Mouse (Mus musculus) forebrain, embryonic 13.5 days (tissue): ENCODE measurements around the gene Parg. TPM values are rescaled to one million over a fixed set of nuclear protein-coding genes. Genes with fewer than 3 reads are reported as not detected.

Experiments
- ATAC-seq: fragments of 200-750 bp; cut with Nextera tagmentation; 2 replicates; pipeline ENCODE4 v1.8.0; 2017
- H3K27ac ChIP-seq: fragments of 300-500 bp; sonication (generic); 2 replicates; pipeline ENCODE4 v1.5.1; 2015; ENCODE audit warnings: inconsistent platforms, mild to moderate bottlenecking, moderate library complexity
- H3K27me3 ChIP-seq: fragments of 300-500 bp; sonication (generic); 2 replicates; pipeline ENCODE4 v1.6.1; 2015; ENCODE audit warnings: mild to moderate bottlenecking, inconsistent platforms
- H3K36me3 ChIP-seq: fragments of 300-500 bp; sonication (generic); 2 replicates; pipeline ENCODE4 v1.6.1; 2015; ENCODE audit warnings: mild to moderate bottlenecking, inconsistent platforms; ENCODE audit not compliant: poor library complexity, severe bottlenecking
- H3K4me1 ChIP-seq: fragments of 300-500 bp; sonication (generic); 2 replicates; pipeline ENCODE4 v1.6.1; 2015; ENCODE audit warnings: inconsistent platforms
- H3K4me2 ChIP-seq: fragments of 300-500 bp; sonication (generic); 2 replicates; pipeline ENCODE4 v1.6.1; 2015; ENCODE audit warnings: inconsistent platforms, mild to moderate bottlenecking, moderate library complexity
- H3K4me3 ChIP-seq: fragments of 300-500 bp; sonication (generic); 2 replicates; pipeline ENCODE4 v1.5.1; 2015; ENCODE audit warnings: mild to moderate bottlenecking, inconsistent platforms
- H3K9ac ChIP-seq: fragments of 300-500 bp; sonication (generic); 2 replicates; pipeline ENCODE4 v1.6.1; 2015; ENCODE audit warnings: mild to moderate bottlenecking, inconsistent platforms
- H3K9me3 ChIP-seq: fragments of 300-500 bp; sonication (generic); replicated peaks from 2 replicates; pipeline ENCODE4 v1.6.1; 2016; ENCODE audit warnings: inconsistent platforms
- WGBS: fragments of 180-500 bp; shearing (Covaris S2); methylation state at CpG from one replicate; pipeline ENCODE4 v1.1.7; 2015; 5-methylcytosine and 5-hydroxymethylcytosine counted together
- polyA plus RNA-seq: library from polyadenylated mRNA; unstranded; fragments of >200 nt; fragmentation: Nextera tagmentation; extraction: Ambion mirVana; gene quantifications from 2 replicates; pipeline ENCODE4 v1.2.1, GENCODE M21; 2015

The Parg gene
- polyA plus RNA-seq, 1 experiment from 2014 or later: 36.6 TPM

DNA sequence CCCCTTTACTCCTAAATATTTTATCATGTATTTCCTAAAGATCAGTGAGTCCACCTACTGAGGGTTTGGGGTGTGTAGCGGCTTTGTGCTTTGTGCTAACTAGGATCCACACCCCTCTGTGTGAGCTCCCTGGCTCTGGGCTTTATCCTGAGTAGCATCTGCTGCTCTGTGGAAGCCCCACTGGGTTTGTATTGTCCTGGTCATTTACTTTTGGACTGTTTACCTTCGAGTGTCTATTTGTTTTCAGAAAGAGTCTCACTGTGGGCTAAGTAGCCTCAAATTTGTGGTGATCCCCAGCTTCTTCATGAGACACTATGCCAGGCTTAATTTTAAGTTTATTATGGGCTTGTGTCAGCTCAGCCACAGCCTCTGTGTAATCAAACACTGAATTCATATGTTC lies 67.2 kb downstream of the Parg start:
- Histone ChIP-seq H3K9me3 (no peaks in the 10 kb centered on the region), H3K27me3 (no peaks in the 10 kb centered on the region), H3K9ac (no peak overlapping the region), H3K4me2 (no peak overlapping the region), H3K27ac (no peak overlapping the region), H3K36me3 (peaks cover 19% of the 10 kb centered on the region), H3K4me3 (no peak overlapping the region), H3K4me1 (no peaks in the 10 kb centered on the region)
- WGBS: 46% methylated on average over 2 of the region's 2 CpGs
- no peak for ATAC-seq

DNA sequence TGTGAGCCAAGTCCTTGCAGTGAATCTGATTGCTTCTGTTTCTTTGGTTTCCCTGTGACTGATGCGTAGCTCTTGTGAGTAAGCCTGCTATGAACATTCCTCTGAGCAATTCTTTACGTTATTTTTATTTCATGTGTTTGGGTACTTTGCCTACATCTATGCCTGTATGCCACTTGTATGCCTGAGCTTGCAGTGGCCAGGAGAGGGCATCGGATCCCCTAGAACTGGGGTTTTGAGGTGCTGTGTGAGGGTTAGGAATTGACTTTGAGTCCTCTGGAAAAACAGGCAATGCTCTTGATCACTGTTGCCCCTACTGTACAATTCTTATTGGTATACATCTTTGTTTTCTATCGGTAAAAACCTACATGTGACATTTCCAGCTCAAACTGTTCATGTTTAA lies 67.8 kb downstream of the Parg start:
- Histone ChIP-seq H3K4me2 (no peak overlapping the region), H3K4me3 (no peak overlapping the region), H3K27me3 (no peaks in the 10 kb centered on the region), H3K9me3 (no peaks in the 10 kb centered on the region), H3K36me3 (peaks cover 16% of the 10 kb centered on the region), H3K27ac (no peak overlapping the region), H3K4me1 (no peaks in the 10 kb centered on the region), H3K9ac (no peak overlapping the region)
- ATAC-seq: no peak
- 88% methylated on average over 4 of the region's 4 CpGs for WGBS

DNA sequence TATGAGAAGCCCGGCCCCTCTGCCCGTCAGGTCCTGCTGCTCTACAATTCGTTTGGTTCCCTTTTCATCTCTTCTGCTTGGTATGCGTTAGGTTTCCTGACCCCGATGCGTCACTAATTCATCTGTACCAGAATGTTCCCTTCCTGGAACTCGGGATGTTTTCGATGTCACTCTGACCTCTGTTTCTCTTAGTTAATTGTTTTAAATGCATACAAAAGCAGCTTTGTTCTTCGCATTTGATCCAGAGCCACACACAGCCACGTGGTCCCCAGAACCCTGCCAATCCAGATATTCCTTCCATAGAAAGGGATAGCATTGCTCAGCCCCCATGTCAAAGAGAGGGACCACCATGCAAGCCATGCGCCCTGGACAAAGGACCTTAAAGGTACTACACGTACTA lies 99.9 kb downstream of the Parg start:
- Histone ChIP-seq H3K4me3 (no peak overlapping the region), H3K27ac (no peak overlapping the region), H3K4me1 (no peaks in the 10 kb centered on the region), H3K4me2 (no peak overlapping the region), H3K9me3 (no peaks in the 10 kb centered on the region), H3K36me3 (peaks cover 12% of the 10 kb centered on the region; the same call in 1 of the 2 replicates), H3K9ac (no peak overlapping the region), H3K27me3 (no peaks in the 10 kb centered on the region)
- 42% methylated on average over 12 of the region's 12 CpGs for WGBS
- no peak for ATAC-seq

DNA sequence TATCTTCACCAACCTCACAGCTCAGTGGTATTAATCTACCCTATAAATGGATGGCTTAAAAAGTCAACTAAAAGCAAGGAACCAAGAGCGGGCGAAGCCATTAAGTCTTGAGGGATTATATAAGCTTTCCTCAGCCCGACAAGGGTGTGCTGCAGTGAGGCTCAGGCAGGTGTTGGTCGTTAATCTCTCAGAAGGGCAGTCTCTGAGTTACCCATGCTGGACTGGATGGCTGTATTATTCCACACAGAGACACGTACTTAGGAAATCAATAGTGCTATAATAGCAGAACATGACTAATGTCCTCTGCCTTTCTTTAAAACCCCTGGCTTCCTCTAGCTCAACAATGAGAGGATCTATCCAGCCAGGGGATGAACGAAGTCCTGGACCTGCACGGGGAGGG lies 100.7 kb downstream of the Parg start:
- no peak for ATAC-seq
- Histone ChIP-seq H3K4me1 (no peaks in the 10 kb centered on the region), H3K4me3 (no peak overlapping the region), H3K36me3 (peaks cover 8% of the 10 kb centered on the region; the same call in 1 of the 2 replicates), H3K9ac (no peak overlapping the region), H3K27ac (no peak overlapping the region), H3K9me3 (no peaks in the 10 kb centered on the region), H3K27me3 (no peaks in the 10 kb centered on the region), H3K4me2 (no peak overlapping the region)
- 79% methylated on average over 7 of the region's 7 CpGs for WGBS

DNA sequence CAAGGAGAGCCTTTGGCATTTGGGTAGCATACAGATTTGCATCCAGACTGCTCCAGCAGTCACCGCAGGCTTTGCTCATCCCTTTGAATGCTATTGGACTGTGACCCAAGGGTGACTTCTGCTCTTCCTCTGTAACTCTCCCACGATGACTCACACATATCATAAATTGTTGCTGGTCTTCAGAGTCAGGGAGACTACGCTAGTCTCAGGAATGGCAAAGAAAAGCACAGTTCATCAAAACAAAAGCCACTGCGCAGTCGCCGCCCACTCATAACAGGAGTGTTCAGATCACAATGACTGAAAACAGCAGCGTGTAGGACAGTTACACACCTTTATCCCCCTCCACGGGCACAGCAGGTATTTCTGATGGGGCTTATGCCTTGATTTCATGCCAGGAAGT lies 103.2 kb downstream of the Parg start:
- Histone ChIP-seq H3K27ac (no peak overlapping the region), H3K9me3 (no peaks in the 10 kb centered on the region), H3K4me1 (no peaks in the 10 kb centered on the region), H3K4me2 (no peak overlapping the region), H3K27me3 (no peaks in the 10 kb centered on the region), H3K9ac (no peak overlapping the region), H3K36me3 (no peaks in the 10 kb centered on the region; the same call in 1 of the 2 replicates), H3K4me3 (no peak overlapping the region)
- WGBS: 94% methylated on average over 8 of the region's 8 CpGs
- ATAC-seq: no peak

DNA sequence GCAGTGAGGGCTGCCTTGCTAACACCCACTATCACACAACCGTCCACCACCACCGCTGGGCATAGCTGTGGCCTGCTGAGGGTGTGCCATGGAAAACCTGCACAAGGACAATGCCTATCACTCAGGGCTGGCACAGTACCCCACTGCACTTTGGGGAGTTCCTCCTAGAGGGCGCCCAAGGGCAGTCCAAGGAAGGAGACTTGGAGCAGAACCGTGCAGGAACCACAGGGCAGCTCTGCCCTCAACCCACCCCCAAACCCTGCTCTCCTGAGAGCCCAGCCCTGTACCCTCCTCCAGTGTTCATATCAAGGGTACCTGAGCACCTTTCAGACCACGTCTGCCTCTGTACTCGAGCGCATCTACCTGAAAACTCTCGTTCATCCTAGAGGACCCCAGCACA lies 108.1 kb downstream of the Parg start:
- 42% methylated on average over 8 of the region's 8 CpGs for WGBS
- Histone ChIP-seq H3K27me3 (no peaks in the 10 kb centered on the region), H3K27ac (no peak overlapping the region), H3K4me2 (no peak overlapping the region), H3K4me3 (no peak overlapping the region), H3K9ac (no peak overlapping the region), H3K4me1 (no peaks in the 10 kb centered on the region), H3K36me3 (no peaks in the 10 kb centered on the region), H3K9me3 (no peaks in the 10 kb centered on the region)
- no peak for ATAC-seq

DNA sequence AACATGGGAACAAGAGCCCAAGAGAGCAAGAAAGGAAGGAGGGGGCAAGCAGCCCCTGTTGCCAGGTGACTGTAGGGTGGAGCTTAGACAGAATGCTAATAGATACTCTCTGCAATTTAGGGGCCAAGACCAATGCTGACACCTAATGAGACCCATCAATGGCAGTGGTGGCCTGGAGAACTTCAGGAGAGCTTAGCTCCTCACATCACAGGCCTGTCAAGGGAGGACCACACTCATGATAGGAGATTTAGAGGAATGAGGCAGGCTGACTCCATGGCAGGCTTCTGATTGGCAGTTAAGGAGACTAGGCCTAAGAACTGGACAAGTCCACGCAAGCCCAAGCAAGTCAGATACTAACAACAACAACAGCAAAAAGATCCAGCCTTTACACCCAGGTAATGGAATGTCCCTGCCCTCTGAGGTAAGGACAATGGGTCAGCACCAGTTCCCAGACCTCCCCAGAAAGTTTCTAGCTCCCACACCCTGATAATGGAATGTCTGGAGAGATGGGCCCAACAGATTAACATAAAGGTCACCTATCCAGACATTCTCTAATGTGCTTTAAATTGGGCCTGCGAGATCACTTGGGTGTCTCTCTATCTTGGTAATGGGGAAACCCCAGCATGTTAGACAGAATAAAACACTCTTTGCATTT lies 109.8 kb downstream of the Parg start:
- H3K4me1 ChIP-seq: no peaks in the 10 kb centered on the region
- H3K4me3 ChIP-seq: no peak overlapping the region
- H3K4me2 ChIP-seq: no peak overlapping the region
- H3K9ac ChIP-seq: no peak overlapping the region
- no peak overlapping the region for H3K27ac ChIP-seq
- ATAC-seq: no peak
- 95% methylated on average over 2 of the region's 2 CpGs for WGBS
- H3K36me3 ChIP-seq: no peaks in the 10 kb centered on the region
- H3K27me3 ChIP-seq: no peaks in the 10 kb centered on the region
- H3K9me3 ChIP-seq: no peaks in the 10 kb centered on the region

DNA sequence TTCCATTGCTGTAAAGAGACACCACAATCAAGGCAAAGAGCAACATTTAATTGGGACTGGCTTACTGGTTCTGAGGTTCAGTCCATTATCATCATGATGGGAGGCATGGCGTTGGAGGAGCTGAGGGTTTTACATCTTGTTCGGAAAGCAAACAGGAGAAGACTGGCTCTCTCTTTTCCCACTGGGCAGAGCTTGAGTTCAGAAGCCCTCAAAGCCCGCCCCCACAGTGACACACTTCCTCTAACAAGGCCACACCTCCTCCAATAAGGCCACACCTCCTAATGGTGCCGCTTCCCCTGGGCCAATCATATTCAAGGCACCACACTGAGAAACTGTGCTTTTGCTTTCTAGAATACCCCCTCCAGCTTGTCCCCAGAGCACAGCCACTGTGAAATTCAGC lies 116.1 kb downstream of the Parg start:
- H3K4me3 ChIP-seq: no peak overlapping the region
- no peak overlapping the region; the same call in 1 of the 2 replicates for H3K4me2 ChIP-seq
- ATAC-seq: no peak

DNA sequence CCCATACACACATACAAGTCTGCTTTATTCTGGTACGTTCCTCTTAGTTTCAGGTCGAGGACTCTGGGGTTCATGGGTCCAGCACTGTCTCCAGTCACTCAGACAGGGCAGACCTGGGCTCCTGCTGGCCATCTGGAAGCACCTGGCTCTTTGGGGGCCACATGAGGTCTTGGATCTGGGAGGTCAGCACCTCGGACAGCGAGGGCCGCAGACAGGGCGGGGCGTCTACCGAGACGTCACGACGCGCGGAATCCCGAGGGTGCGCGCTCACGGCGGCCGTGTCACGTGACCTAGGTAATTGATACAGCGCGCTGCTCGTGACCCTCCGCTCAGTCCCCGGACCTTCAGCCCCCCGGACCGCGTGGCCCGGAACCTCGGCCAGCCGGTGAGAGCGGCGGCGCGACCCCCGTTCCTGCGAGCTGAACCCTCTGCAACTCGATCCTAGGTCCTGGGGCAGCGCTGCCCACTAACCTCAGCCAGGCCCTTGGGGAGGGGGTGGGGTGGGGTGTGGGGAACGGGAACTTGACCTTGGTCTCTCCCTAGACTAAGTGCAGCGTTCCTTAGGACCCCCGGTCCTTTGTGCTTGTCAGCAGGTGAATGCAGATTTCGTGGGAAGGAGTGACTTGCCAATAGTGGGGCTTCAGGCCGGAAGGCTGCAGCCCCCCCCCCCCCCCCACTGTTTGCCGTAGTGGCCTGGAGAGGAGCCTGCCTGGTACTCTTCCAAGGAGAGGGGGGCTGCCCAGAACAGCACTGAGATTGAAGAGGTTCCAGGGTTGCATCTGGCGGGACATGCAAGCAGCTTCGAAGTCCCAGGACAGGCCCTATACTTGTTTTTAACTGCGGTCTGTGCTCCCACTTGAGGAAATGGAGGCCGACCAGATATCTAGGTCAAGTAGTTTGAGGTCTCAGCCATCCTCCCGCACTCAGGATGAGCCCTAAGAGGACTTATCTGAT lies 120.3 kb downstream of the Parg start, which contains the start of gene Ogdhl:
TSS of gene Ogdhl (plus strand) at position 288 of the 954 bp plus-strand sequence.
- Histone ChIP-seq H3K4me1 (peaks cover 14% of the 10 kb centered on the region), H3K27ac (no peak within 1 kb of the TSS), H3K9ac (peak within 1 kb of the TSS; percentile 83), H3K4me3 (peak within 1 kb of the TSS; percentile 67), H3K4me2 (peak within 1 kb of the TSS; percentile 83), H3K27me3 (no peaks in the 10 kb centered on the region), H3K36me3 (0 out of 2 replicates have a peak, but pooled peaks cover 3% of the 10 kb centered on the region), H3K9me3 (no peaks in the 10 kb centered on the region)
- ATAC-seq: peak; percentile 85
- 4% methylated on average over 49 of the region's 50 CpGs for WGBS

More for the DNA sequence above, 116.1 kb downstream of the Parg start:
- WGBS: 15% methylated on average over 4 of the region's 4 CpGs
- no peaks in the 10 kb centered on the region for H3K36me3 ChIP-seq
- no peak overlapping the region for H3K9ac ChIP-seq
- no peaks in the 10 kb centered on the region for H3K27me3 ChIP-seq
- H3K4me1 ChIP-seq: peaks cover 9% of the 10 kb centered on the region
- no peaks in the 10 kb centered on the region for H3K9me3 ChIP-seq
- H3K27ac ChIP-seq: no peak overlapping the region

DNA sequence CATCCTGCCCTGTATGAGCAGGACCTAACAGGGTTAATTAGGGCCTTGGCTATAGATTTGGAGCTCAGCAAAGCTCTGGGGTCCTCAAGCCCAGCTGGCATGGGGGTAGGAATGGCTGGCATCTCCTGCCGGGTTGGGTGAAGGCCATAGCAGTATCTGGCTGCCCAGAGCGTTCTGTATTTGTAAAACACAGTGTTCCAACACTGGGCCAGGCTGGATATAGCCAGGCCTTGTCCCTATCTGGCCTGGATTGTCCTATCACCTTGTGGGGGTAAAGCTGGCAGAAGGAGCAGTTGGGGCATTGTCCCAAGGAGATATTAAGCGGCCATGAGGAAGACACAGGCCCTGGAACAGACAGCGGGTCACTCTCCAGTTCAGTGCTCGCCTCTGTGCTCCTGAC lies 121.5 kb downstream of the Parg start:
- Histone ChIP-seq H3K9me3 (no peaks in the 10 kb centered on the region), H3K27me3 (no peaks in the 10 kb centered on the region), H3K4me2 (peak overlapping the region; percentile 83), H3K36me3 (0 out of 2 replicates have a peak, but pooled peaks cover 3% of the 10 kb centered on the region), H3K27ac (no peak overlapping the region), H3K9ac (0 out of 2 replicates have a peak overlapping the region, but pooled peaks have one; percentile 83), H3K4me3 (no peak overlapping the region), H3K4me1 (peaks cover 14% of the 10 kb centered on the region)
- 89% methylated on average over 5 of the region's 5 CpGs for WGBS
- no peak for ATAC-seq

DNA sequence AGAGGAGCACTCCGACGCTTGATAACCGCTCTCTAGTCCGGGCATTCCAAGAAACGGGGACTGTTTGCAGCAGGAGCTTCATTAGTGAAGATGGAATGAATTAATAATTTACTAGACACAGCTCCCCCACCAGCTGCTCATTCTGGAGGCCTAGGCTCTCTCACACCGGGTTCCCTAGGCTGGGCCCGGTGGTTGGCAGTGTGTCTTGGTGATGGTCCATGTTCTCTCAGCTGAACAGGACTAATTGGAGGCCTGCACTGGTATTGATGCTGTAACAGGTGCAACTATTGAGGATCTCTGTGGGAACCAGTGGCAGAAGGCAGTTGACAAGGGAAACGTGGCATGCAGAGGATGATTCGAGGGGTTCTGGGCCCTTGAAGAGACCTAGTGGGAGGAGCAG lies 125.6 kb downstream of the Parg start:
- no peak overlapping the region for H3K27ac ChIP-seq
- 88% methylated on average over 9 of the region's 9 CpGs for WGBS
- no peak overlapping the region for H3K4me2 ChIP-seq
- H3K4me1 ChIP-seq: peaks cover 14% of the 10 kb centered on the region
- no peak overlapping the region for H3K4me3 ChIP-seq
- H3K27me3 ChIP-seq: no peaks in the 10 kb centered on the region
- H3K9me3 ChIP-seq: no peaks in the 10 kb centered on the region
- H3K9ac ChIP-seq: no peak overlapping the region
- peaks cover 5% of the 10 kb centered on the region; the same call in 1 of the 2 replicates for H3K36me3 ChIP-seq
- no peak for ATAC-seq
